Mouse (Mus musculus): Measurements from ENCODE around the gene Gm13889. TPM values are rescaled to one million over a fixed set of nuclear protein-coding genes. Genes with fewer than 3 reads are reported as not detected.

Gm13889 gene
- total and polyA plus RNA-seq, 2 experiments: 0.46 to 4.3 TPM

GRCm38 (mm10) chr2:93992810-93993209 is 35.8 kb upstream of the Gm13889 start:
- H3K27ac ChIP-seq (replicated peaks; ENCODE audit: insufficient read depth, low read depth, low read length): 0 out of 2 replicates have a peak overlapping the region, but pooled peaks have one; percentile 26
- WGBS: 78% methylated on average over 3 of the region's 3 CpGs
- no peak for TF ChIP-seq POLR2A (IDR thresholded peaks at IDR 0.05; ENCODE audit: extremely low read depth, insufficient read depth, low read length)
- TF ChIP-seq CTCF (IDR thresholded peaks at IDR 0.05; ENCODE audit: low read depth, low read length): no peak
- H3K4me1 ChIP-seq (ENCODE audit: control insufficient read depth, insufficient read depth, low read length): no peaks in the 10 kb centered on the region; the same call in 1 of the 2 replicates
- H3K9ac ChIP-seq (ENCODE audit: low read depth, low read length): no peak overlapping the region
- DNase-seq (ENCODE audit: extremely low read depth, low read depth, low spot score): no peak
- no peak overlapping the region for H3K4me3 ChIP-seq (ENCODE audit: insufficient read depth, low read depth, low read length)
- no peaks in the 10 kb centered on the region for H3K27me3 ChIP-seq (ENCODE audit: control insufficient read depth, insufficient read depth, low read length)
- H3K36me3 ChIP-seq (ENCODE audit: control insufficient read depth, insufficient read depth, low read length): peaks cover 60% of the 10 kb centered on the region
- no peaks in the 10 kb centered on the region for H3K79me2 ChIP-seq (ENCODE audit: control insufficient read depth, insufficient read depth, low read length)

GRCm38 (mm10) chr2:93992259-93992658 is 35.3 kb upstream of the Gm13889 start:
- Histone ChIP-seq H3K36me3 (ENCODE audit: control insufficient read depth, insufficient read depth, low read length) (peaks cover 60% of the 10 kb centered on the region), H3K4me3 (ENCODE audit: insufficient read depth, low read depth, low read length) (no peak overlapping the region), H3K9ac (ENCODE audit: low read depth, low read length) (no peak overlapping the region), H3K79me2 (ENCODE audit: control insufficient read depth, insufficient read depth, low read length) (no peaks in the 10 kb centered on the region), H3K27ac (replicated peaks; ENCODE audit: insufficient read depth, low read depth, low read length) (no peak overlapping the region; the same call in 1 of the 2 replicates), H3K27me3 (ENCODE audit: control insufficient read depth, insufficient read depth, low read length) (no peaks in the 10 kb centered on the region), H3K4me1 (ENCODE audit: control insufficient read depth, insufficient read depth, low read length) (no peaks in the 10 kb centered on the region; the same call in 1 of the 2 replicates)
- 68% methylated on average over 5 of the region's 5 CpGs for WGBS
- peak; percentile 26 for DNase-seq (ENCODE audit: extremely low read depth, low read depth, low spot score)
- TF ChIP-seq POLR2A (IDR thresholded peaks at IDR 0.05; ENCODE audit: extremely low read depth, insufficient read depth, low read length): no peak
- TF ChIP-seq CTCF (IDR thresholded peaks at IDR 0.05; ENCODE audit: low read depth, low read length): no peak

- DNase-seq (ENCODE audit: extremely low read depth, low read depth, low spot score): peak; percentile 35
- Histone ChIP-seq H3K36me3 (ENCODE audit: control insufficient read depth, insufficient read depth, low read length) (peaks cover 59% of the 10 kb centered on the region), H3K79me2 (ENCODE audit: control insufficient read depth, insufficient read depth, low read length) (no peaks in the 10 kb centered on the region), H3K9ac (ENCODE audit: low read depth, low read length) (no peak overlapping the region), H3K4me1 (ENCODE audit: control insufficient read depth, insufficient read depth, low read length) (no peaks in the 10 kb centered on the region; the same call in 1 of the 2 replicates), H3K4me3 (ENCODE audit: insufficient read depth, low read depth, low read length) (no peak overlapping the region), H3K27me3 (ENCODE audit: control insufficient read depth, insufficient read depth, low read length) (no peaks in the 10 kb centered on the region), H3K27ac (replicated peaks; ENCODE audit: insufficient read depth, low read depth, low read length) (0 out of 2 replicates have a peak overlapping the region, but pooled peaks have one; percentile 32)
- no peak for TF ChIP-seq CTCF (IDR thresholded peaks at IDR 0.05; ENCODE audit: low read depth, low read length)
- TF ChIP-seq POLR2A (IDR thresholded peaks at IDR 0.05; ENCODE audit: extremely low read depth, insufficient read depth, low read length): no peak
- 64% methylated on average over 3 of the region's 3 CpGs for WGBS
These were observed 34.3 kb upstream of the Gm13889 start for GRCm38 (mm10) chr2:93991336-93991735.

DNA sequence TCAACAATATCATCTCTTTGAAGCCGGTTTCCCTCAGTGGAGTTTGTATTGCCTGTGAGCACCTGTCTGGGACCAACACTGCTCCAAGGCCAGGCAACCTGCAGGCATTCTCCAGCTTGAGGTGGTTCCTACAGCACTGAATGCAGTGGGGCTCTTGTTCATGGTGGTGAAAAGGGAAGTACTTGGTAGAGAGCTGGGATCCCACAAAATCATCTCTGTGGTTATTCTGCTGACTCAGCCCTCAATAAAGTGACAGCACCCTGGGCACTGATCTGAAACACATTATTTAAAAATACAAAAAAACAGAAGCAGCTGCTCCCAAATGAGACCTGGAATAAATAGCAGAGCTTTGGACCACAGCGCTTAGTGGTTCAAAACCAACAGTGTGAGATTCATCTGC is 31.4 kb upstream of the Gm13889 start:
- H3K4me1 ChIP-seq (ENCODE audit: control insufficient read depth, insufficient read depth, low read length): no peaks in the 10 kb centered on the region; the same call in 1 of the 2 replicates
- H3K36me3 ChIP-seq (ENCODE audit: control insufficient read depth, insufficient read depth, low read length): peaks cover 38% of the 10 kb centered on the region; the same call in 1 of the 2 replicates
- no peak overlapping the region for H3K9ac ChIP-seq (ENCODE audit: low read depth, low read length)
- H3K4me3 ChIP-seq (ENCODE audit: insufficient read depth, low read depth, low read length): no peak overlapping the region
- no peak for DNase-seq (ENCODE audit: extremely low read depth, low read depth, low spot score)
- 85% methylated on average over 2 of the region's 2 CpGs for WGBS
- H3K79me2 ChIP-seq (ENCODE audit: control insufficient read depth, insufficient read depth, low read length): no peaks in the 10 kb centered on the region
- TF ChIP-seq CTCF (IDR thresholded peaks at IDR 0.05; ENCODE audit: low read depth, low read length) (no peak), POLR2A (IDR thresholded peaks at IDR 0.05; ENCODE audit: extremely low read depth, insufficient read depth, low read length) (no peak)
- H3K27me3 ChIP-seq (ENCODE audit: control insufficient read depth, insufficient read depth, low read length): no peaks in the 10 kb centered on the region
- H3K27ac ChIP-seq (replicated peaks; ENCODE audit: insufficient read depth, low read depth, low read length): no peak overlapping the region

DNA sequence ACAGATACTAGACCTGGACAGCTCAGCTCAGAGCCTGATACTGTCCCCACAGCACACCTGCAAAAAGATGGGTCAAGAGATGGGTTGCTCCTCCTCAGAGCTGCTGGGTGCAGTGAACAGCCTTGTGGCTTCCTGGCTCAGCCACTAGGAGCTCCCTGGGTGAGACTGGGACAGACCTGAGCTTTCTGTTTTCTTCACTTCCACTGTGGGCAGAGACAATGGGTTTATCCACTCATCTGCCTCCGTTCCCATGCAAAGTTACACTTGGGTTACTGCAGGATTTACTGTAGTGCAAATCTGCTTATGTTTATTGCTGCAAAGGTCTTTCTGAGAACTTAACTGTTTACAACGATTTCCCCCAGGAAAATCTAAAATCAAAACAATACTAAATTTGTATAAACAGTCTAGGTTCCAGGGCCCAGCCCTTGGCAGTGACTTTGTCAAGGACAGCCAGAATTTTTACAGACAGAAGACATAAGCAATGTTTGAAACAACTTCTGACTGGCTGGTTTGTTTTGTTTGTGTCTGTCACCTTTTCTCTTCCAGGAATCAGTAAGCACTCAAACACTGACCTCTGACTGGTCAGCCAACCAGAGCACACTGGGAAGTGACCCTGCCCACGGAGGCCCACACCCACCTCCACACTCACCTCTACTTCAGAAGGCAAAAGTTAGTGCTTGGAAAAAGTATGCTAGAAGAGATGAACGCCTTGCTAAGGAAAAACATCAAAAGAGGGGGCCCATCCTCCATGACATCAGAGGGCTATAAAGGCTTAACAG is 25.6 kb upstream of the Gm13889 start:
- Histone ChIP-seq H3K9ac (ENCODE audit: low read depth, low read length) (no peak overlapping the region), H3K4me3 (ENCODE audit: insufficient read depth, low read depth, low read length) (no peak overlapping the region), H3K4me1 (ENCODE audit: control insufficient read depth, insufficient read depth, low read length) (peaks cover 3% of the 10 kb centered on the region; the same call in 1 of the 2 replicates), H3K79me2 (ENCODE audit: control insufficient read depth, insufficient read depth, low read length) (no peaks in the 10 kb centered on the region), H3K27me3 (ENCODE audit: control insufficient read depth, insufficient read depth, low read length) (no peaks in the 10 kb centered on the region), H3K36me3 (ENCODE audit: control insufficient read depth, insufficient read depth, low read length) (peaks cover 34% of the 10 kb centered on the region), H3K27ac (replicated peaks; ENCODE audit: insufficient read depth, low read depth, low read length) (no peak overlapping the region)
- 45% methylated on average over 4 of the region's 4 CpGs for WGBS
- TF ChIP-seq CTCF (IDR thresholded peaks at IDR 0.05; ENCODE audit: low read depth, low read length) (no peak), POLR2A (IDR thresholded peaks at IDR 0.05; ENCODE audit: extremely low read depth, insufficient read depth, low read length) (no peak)
- no peak for DNase-seq (ENCODE audit: extremely low read depth, low read depth, low spot score)
